In the genomic region with DNA sequence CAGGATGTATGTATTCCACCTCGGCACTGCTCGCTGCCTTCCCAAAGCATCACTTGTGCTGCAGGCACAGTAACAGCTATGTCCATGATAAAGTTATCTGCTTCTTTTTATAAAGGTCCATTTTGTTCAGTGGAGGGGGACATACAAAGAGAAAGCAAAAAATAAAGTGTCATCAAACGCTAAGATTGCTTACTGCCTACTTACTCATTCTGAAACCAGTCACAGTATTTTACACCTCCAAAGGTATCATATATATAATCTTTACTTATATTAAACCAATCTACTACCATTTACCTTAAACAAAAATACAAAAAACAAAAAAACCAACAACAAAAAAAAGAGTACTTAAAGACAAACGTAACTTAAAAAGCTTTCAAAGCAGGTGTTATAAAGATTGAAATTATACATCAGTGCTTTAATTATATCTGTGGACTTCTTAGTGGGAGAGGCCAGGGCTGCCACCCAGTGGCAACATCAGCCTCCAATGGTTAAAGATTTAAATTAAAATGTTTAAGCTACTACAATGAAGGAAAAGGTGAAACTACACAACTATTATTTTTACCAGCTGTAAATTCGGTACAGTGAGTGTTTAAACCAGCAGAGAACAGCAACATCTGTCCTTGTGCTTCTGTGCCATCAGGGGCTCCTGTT, we compare ENCODE assay signal across 19 mouse cellular contexts. TPM values are rescaled to one million over a fixed set of nuclear protein-coding genes. Genes with fewer than 3 reads are reported as not detected.
DNase-seq lines count a peak whose midpoint lies in the region; ATAC-seq and TF ChIP-seq lines count a peak whose summit lies in the region.
"Had no signal": no experiment of that assay in that cellular context is flagged by ENCODE, and none has a peak within 500 bp of the region (broad histone marks: within the 10 kb centered on the region; RNA-seq: fewer than 3 reads in every experiment).

No protein-coding gene starts in this region.

- DNase-seq in cerebellum, adult 2 months: no peak
- no peak for DNase-seq in cerebellum, adult 11-12 months
- DNase-seq in left cerebral cortex, adult 2 months (ENCODE audit: extremely low spot score in 1 of 2, low spot score in 2 of 2): no peak
- no peak for DNase-seq in left cerebral cortex, postnatal 14 days (ENCODE audit: low spot score in 2 of 2)
- peak; percentile 42 for DNase-seq in thymus, postnatal 0 days (ENCODE audit: low spot score)
- no peak for DNase-seq in heart, postnatal 25 days (ENCODE audit: low spot score)
- DNase-seq in layer of hippocampus, postnatal 36 days: no peak
- DNase-seq: adrenal gland, adult 8-10 months; gastrocnemius, postnatal 14 days; kidney, adult 8-10 months; midbrain, embryonic 14.5 days; right cerebral cortex, postnatal 25 days had no signal

- no peaks in the 10 kb centered on the region for H3K27me3 ChIP-seq in cerebellum, adult 2 months (ENCODE audit: control insufficient read depth, insufficient read depth, low read length)
- H3K27me3 ChIP-seq: heart, embryonic 12.5 days; neural tube, embryonic 13.5 days had no signal

- intact Hi-C loops in left cerebral cortex, adult 2 months (cut with DNase I): no loop called here
- intact Hi-C loops in left cerebral cortex, postnatal 14 days (cut with DNase I): no loop called here
- intact Hi-C loops in heart, postnatal 25 days (cut with DNase I): loop anchor here (2.0 kb wide), 1 partner anchor 39 kb away; no protein-coding TSS in a partner anchor

- 81% methylated on average over 5 of the region's 5 CpGs for WGBS in cerebellum, adult 2 months

- H3K27ac ChIP-seq in cerebellum, adult 2 months (ENCODE audit: insufficient read depth, low read length): no peak overlapping the region
- H3K27ac ChIP-seq in left cerebral cortex, adult 2 months: no peak overlapping the region
- H3K27ac ChIP-seq: embryonic facial prominence, embryonic 10.5 days; macrophage; neural tube, embryonic 13.5 days had no signal

- peak; percentile 62 for ATAC-seq in activated CD4-positive, CD25-positive, alpha-beta regulatory T cell, adult 4 months
- ATAC-seq: forebrain, embryonic 16.5 days had no signal

- peak; percentile 39; the same call in 1 of the 2 replicates for TF ChIP-seq CTCF in cerebellum, adult 2 months (IDR thresholded peaks at IDR 0.05; ENCODE audit: borderline replicate concordance, insufficient read depth, low read depth, low read length)
- peak; percentile 44 for TF ChIP-seq CTCF in left cerebral cortex, adult 2 months (IDR thresholded peaks at IDR 0.05)

- H3K4me3 ChIP-seq in cerebellum, adult 2 months (replicated peaks; ENCODE audit: insufficient read depth, low read depth, low read length): no peak overlapping the region
- no peak overlapping the region for H3K4me3 ChIP-seq in left cerebral cortex, adult 2 months
- H3K4me3 ChIP-seq: embryonic facial prominence, embryonic 10.5 days; erythroblast, embryonic 14.5 days; heart, embryonic 12.5 days; neural tube, embryonic 13.5 days had no signal

- TF ChIP-seq POLR2A in cerebellum, adult 2 months (IDR thresholded peaks at IDR 0.05; ENCODE audit: borderline replicate concordance, insufficient read depth, low read length): no peak

- H3K4me1 ChIP-seq in cerebellum, adult 2 months (ENCODE audit: control insufficient read depth, insufficient read depth, low read length): no peaks in the 10 kb centered on the region; the same call in 1 of the 2 replicates
- H3K4me1 ChIP-seq: neural tube, embryonic 13.5 days had no signal

RNA-seq across cellular contexts. Expression of gene Il20rb, which starts 7.1 kb away (rescaled TPM):
- 76.5 and 79.5 TPM in 2 replicates for polyA plus RNA-seq in cerebellum, adult 2 months (2012; rRNA removed)
- total RNA-seq in left cerebral cortex, adult 2 months (2021): under 1 TPM; 0.23 to 0.38 TPM
- total RNA-seq in left cerebral cortex, postnatal 14 days (2021): under 1 TPM; 0.26 to 0.66 TPM
- polyA plus RNA-seq in activated CD4-positive, CD25-positive, alpha-beta regulatory T cell, adult 4 months (2017; shearing (Covaris generic)): 1 to 10 TPM; 1.6 to 2.1 TPM
- 9.2 and 9.7 TPM in 2 replicates for polyA plus RNA-seq in thymus, postnatal 0 days (2015; fragmentation: Nextera tagmentation; extraction: Ambion mirVana)
- 1 to 10 TPM in 1 of 2 experiments, under 1 TPM in 1; 0.87 to 1.0 TPM for total RNA-seq in heart, postnatal 25 days (2021)
- total RNA-seq in layer of hippocampus, postnatal 36 days (2021): 1 to 10 TPM; 4.4 to 6.3 TPM

RNA-seq across cellular contexts. Expression of gene Nck1, which starts 52.2 kb away (rescaled TPM):
- polyA plus RNA-seq in cerebellum, adult 2 months (2012; rRNA removed): 50.8 and 53.3 TPM in 2 replicates
- total RNA-seq in left cerebral cortex, adult 2 months (2021): 10 to 100 TPM; 33.1 to 35.6 TPM
- total RNA-seq in left cerebral cortex, postnatal 14 days (2021): 10 to 100 TPM; 31.5 to 35.5 TPM
- 10 to 100 TPM; 74.4 to 93.1 TPM for polyA plus RNA-seq in activated CD4-positive, CD25-positive, alpha-beta regulatory T cell, adult 4 months (2017; shearing (Covaris generic))
- 116 and 118 TPM in 2 replicates for polyA plus RNA-seq in thymus, postnatal 0 days (2015; fragmentation: Nextera tagmentation; extraction: Ambion mirVana)
- total RNA-seq in heart, postnatal 25 days (2021): 10 to 100 TPM; 44.9 to 51.9 TPM
- 10 to 100 TPM; 36.7 to 36.9 TPM for total RNA-seq in layer of hippocampus, postnatal 36 days (2021)
